Mouse (Mus musculus) forebrain, embryonic 16.5 days (tissue): ENCODE measurements at regions not wholly inside any gene's neighbourhood (a gene's known extent, or its start where the extent isn't known, plus 50 kb on each side); places are given as distances from the start of the nearest gene placed in this dataset.

ENCODE experiments used
- ATAC-seq: fragments of 200-750 bp; cut with Nextera tagmentation; 2 replicates; pipeline ENCODE4 v1.8.0; 2017; ENCODE audit warnings: mild to moderate bottlenecking, moderate library complexity
- H3K27ac ChIP-seq: fragments of 300-500 bp; sonication (generic); 2 replicates; pipeline ENCODE4 v1.5.1; 2014; ENCODE audit warnings: low read length, control low read depth
- H3K27me3 ChIP-seq: fragments of 300-500 bp; sonication (generic); replicated peaks from 2 replicates; pipeline ENCODE4 v1.6.1; 2014; ENCODE audit warnings: low read length; ENCODE audit not compliant: control insufficient read depth, insufficient read depth
- H3K36me3 ChIP-seq: fragments of 300-500 bp; sonication (generic); 2 replicates; pipeline ENCODE4 v1.6.1; 2014; ENCODE audit not compliant: control insufficient read depth, insufficient read depth
- H3K4me1 ChIP-seq: fragments of 300-500 bp; sonication (generic); replicated peaks from 2 replicates; pipeline ENCODE4 v1.6.1; 2014; ENCODE audit warnings: low read length; ENCODE audit not compliant: control insufficient read depth, insufficient read depth
- H3K4me2 ChIP-seq: fragments of 300-500 bp; sonication (generic); 2 replicates; pipeline ENCODE4 v1.6.1; 2014; ENCODE audit warnings: mild to moderate bottlenecking, low read length, control low read depth
- H3K4me3 ChIP-seq: fragments of 300-500 bp; sonication (generic); replicated peaks from 2 replicates; pipeline ENCODE4 v1.5.1; 2014; ENCODE audit warnings: mild to moderate bottlenecking, low read length, control low read depth
- H3K9ac ChIP-seq: fragments of 300-500 bp; sonication (generic); replicated peaks from 2 replicates; pipeline ENCODE4 v1.6.1; 2014; ENCODE audit warnings: low read depth, low read length, control low read depth
- H3K9me3 ChIP-seq: fragments of 300-500 bp; sonication (generic); 2 replicates; pipeline ENCODE4 v1.6.1; 2016; ENCODE audit warnings: low read length; ENCODE audit not compliant: control insufficient read depth
- WGBS: fragments of 180-500 bp; shearing (Covaris S2); extraction: QIAGEN DNeasy Blood & Tissue Kit; methylation state at CpG from one replicate; pipeline ENCODE4 v1.1.7; 2014; 5-methylcytosine and 5-hydroxymethylcytosine counted together

DNA sequence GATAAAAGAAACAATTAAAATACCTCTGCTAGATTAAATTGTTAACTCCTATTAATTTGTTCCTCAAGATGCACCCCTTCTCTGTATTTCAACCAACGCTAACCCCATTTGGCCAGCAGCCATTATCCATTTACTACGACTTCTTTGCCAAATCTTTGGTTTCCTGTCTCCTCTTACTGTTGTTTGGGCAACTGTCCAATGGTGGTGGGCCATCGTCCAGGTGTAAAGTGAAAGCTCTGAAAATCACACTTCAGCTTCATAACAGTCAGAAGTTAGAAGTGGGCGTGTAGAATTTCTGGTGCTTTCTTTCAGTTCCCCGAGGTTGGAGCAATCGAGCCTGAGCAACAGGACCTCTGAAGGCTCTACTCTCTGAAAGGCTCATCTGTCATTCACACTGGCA is 66.8 kb upstream of the Zbtb20 start:
- H3K27ac ChIP-seq, result no peak overlapping the region
- no peaks in the 10 kb centered on the region for H3K36me3 ChIP-seq
- WGBS, result 46% methylated on average over 6 of the region's 6 CpGs
- no peaks in the 10 kb centered on the region for H3K27me3 ChIP-seq
- H3K4me3 ChIP-seq, result no peak overlapping the region
- no peak overlapping the region for H3K9ac ChIP-seq
- no peaks in the 10 kb centered on the region for H3K9me3 ChIP-seq
- no peak for ATAC-seq
- peaks cover 4% of the 10 kb centered on the region; the same call in 1 of the 2 replicates for H3K4me1 ChIP-seq
- no peak overlapping the region for H3K4me2 ChIP-seq

DNA sequence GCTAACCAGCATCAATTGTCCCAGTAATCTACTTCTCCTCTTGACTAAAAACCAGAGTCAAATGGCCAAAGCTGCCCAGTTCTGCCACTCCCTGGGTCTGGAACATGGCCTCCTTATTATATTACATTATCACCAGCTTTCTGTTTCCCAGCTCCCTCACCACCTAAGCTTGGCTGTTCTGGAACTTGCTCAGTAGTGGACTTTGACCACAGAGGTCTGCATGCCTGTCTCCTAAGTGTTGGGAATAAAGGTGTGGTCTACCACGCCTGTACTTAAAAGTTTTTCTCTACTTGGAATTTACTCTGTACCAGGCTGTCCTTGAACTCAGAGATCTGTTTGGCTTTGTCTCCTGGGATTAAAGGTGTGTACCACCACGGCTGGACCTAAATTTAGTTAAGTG is 68.1 kb upstream of the Zbtb20 start:
- H3K4me1 ChIP-seq, result peaks cover 4% of the 10 kb centered on the region; the same call in 1 of the 2 replicates
- H3K4me3 ChIP-seq, result no peak overlapping the region
- H3K27ac ChIP-seq, result no peak overlapping the region
- no peaks in the 10 kb centered on the region for H3K9me3 ChIP-seq
- no peak overlapping the region for H3K4me2 ChIP-seq
- ATAC-seq, result no peak
- WGBS, result 85% methylated on average over 2 of the region's 2 CpGs
- H3K27me3 ChIP-seq, result no peaks in the 10 kb centered on the region
- H3K36me3 ChIP-seq, result no peaks in the 10 kb centered on the region
- H3K9ac ChIP-seq, result no peak overlapping the region

DNA sequence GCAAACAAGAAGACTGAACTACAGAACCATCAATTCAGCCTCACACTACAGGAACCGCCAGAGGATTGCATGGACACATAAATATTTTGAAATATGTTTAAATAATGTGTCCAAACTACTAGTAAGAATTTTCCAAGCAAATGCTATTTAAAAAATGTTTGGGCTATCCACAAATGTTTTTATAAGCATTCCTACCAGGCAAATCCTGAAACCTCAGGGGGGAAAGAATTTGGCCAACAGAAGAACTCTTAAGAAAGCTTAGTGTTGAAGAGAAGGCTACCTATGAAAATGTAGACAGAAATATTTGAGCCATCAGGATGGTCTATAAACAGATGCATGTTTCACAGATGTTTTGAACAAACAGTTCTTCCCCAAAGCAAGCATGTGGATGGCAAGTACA is 72.1 kb upstream of the Zbtb20 start:
- H3K4me2 ChIP-seq, result no peak overlapping the region
- no peak for ATAC-seq
- H3K27ac ChIP-seq, result no peak overlapping the region
- H3K9ac ChIP-seq, result no peak overlapping the region
- no peaks in the 10 kb centered on the region for H3K27me3 ChIP-seq
- no peak overlapping the region for H3K4me3 ChIP-seq
- H3K9me3 ChIP-seq, result no peaks in the 10 kb centered on the region; the same call in 1 of the 2 replicates
- no peaks in the 10 kb centered on the region for H3K4me1 ChIP-seq
- 47% methylated on average over 1 of the region's 1 CpGs for WGBS
- H3K36me3 ChIP-seq, result no peaks in the 10 kb centered on the region

DNA sequence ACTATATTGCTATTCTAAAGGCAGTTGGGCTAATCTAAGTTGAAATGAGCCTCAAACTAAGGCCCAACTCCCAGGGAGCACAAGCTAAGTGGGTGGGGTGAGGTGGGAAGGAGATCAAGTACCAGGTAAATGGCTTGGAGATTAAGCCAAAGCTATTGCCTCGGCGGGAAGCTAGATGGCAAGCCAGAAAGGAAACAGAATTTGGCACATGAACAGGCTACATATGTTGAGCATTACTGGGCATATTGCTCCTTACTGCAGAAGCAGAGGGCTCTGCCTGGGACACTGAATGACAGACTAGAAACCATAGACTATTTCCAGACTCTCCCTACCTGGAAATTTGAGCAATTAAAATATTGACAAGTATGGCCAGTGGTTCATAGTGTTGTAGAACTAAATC is 83.1 kb upstream of the Zbtb20 start:
- Histone ChIP-seq H3K4me2 (no peak overlapping the region), H3K4me3 (no peak overlapping the region), H3K36me3 (no peaks in the 10 kb centered on the region), H3K4me1 (0 out of 2 replicates have a peak, but pooled peaks cover 3% of the 10 kb centered on the region), H3K27ac (no peak overlapping the region), H3K27me3 (no peaks in the 10 kb centered on the region), H3K9me3 (no peaks in the 10 kb centered on the region), H3K9ac (no peak overlapping the region)
- 67% methylated on average over 2 of the region's 2 CpGs for WGBS
- no peak for ATAC-seq

DNA sequence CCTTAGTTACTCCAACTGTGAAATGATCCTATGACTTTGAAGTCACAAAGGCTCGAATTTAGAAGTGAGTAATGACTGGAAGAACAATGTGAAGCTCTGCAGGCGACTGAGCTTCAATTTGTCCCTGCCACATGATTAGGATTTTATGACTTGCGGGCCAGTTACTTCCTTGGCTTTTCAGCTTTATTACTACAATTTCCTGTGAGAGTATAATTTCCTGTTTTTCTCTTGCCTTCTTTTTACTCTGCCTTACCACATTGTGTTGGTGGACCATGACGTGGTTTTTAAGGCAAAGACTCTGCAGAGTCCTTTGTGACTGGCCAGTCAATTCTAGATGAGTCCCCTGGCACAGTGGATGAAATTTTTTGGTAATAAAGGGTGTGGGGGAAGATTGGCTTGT is 91.0 kb upstream of the Zbtb20 start:
- Histone ChIP-seq H3K4me1 (peaks cover 12% of the 10 kb centered on the region), H3K4me2 (no peak overlapping the region), H3K36me3 (no peaks in the 10 kb centered on the region), H3K9me3 (no peaks in the 10 kb centered on the region), H3K27me3 (no peaks in the 10 kb centered on the region), H3K27ac (no peak overlapping the region), H3K9ac (no peak overlapping the region), H3K4me3 (no peak overlapping the region)
- no peak for ATAC-seq
- 36% methylated on average over 4 of the region's 4 CpGs for WGBS

DNA sequence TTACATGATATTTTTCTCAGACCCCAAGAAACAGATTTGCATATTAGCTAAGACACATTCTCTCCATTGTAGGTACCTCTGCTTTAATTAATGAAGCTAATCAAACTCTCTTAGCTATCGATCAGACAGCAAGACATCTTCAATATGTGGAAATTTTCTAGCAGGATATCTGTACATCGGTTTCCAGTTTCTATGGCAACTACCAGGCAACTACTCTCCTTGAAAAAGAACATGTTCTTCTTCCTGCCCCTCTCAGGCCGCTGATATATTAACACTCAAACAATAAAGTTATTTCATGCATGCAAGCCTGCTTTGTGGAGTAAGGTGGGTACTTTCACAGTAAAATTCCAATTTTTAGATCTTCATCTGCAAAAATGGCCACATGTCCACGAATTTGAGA is 91.7 kb upstream of the Zbtb20 start:
- WGBS, result 51% methylated on average over 4 of the region's 4 CpGs
- H3K27ac ChIP-seq, result no peak overlapping the region
- no peak overlapping the region for H3K4me2 ChIP-seq
- no peak overlapping the region for H3K4me3 ChIP-seq
- no peaks in the 10 kb centered on the region for H3K27me3 ChIP-seq
- no peak for ATAC-seq
- no peak overlapping the region for H3K9ac ChIP-seq
- no peaks in the 10 kb centered on the region for H3K9me3 ChIP-seq
- H3K4me1 ChIP-seq, result peaks cover 12% of the 10 kb centered on the region
- H3K36me3 ChIP-seq, result no peaks in the 10 kb centered on the region

DNA sequence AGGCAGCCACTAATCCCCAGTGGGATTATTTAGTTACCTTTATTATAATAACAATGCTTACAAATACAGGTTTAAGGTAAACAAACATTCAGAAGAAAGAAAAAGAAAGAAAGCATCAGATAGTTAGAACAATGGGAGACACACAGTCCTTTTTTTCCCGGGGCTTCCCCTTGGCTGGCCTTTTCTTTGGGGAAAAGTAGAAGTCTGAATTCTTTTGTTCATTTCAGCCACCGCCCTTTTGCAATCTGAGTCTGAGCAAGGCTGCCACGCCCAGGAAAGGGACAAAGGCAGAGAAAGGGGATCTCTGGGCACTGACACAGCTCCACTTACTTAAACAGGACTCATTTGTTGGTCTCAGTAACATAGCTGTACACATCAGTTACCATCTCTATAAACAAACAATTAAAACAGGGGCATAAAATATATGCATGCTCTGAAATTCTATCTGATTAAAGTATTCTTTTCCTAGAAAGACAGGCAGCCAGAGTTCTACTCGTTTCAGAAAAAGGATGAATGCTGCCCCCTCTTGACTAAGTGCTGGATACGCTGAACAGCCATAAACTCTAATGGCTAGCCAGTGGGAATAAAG is 93.5 kb upstream of the Zbtb20 start:
- Histone ChIP-seq H3K9me3 (no peaks in the 10 kb centered on the region), H3K27ac (peak overlapping the region; percentile 75), H3K4me3 (no peak overlapping the region), H3K9ac (peak overlapping the region; percentile 35; the same call in 1 of the 2 replicates), H3K27me3 (no peaks in the 10 kb centered on the region), H3K36me3 (no peaks in the 10 kb centered on the region), H3K4me2 (peak overlapping the region; percentile 23; the same call in 1 of the 2 replicates), H3K4me1 (peaks cover 12% of the 10 kb centered on the region)
- WGBS, result 2% methylated on average over 5 of the region's 5 CpGs
- peak; percentile 91 for ATAC-seq

DNA sequence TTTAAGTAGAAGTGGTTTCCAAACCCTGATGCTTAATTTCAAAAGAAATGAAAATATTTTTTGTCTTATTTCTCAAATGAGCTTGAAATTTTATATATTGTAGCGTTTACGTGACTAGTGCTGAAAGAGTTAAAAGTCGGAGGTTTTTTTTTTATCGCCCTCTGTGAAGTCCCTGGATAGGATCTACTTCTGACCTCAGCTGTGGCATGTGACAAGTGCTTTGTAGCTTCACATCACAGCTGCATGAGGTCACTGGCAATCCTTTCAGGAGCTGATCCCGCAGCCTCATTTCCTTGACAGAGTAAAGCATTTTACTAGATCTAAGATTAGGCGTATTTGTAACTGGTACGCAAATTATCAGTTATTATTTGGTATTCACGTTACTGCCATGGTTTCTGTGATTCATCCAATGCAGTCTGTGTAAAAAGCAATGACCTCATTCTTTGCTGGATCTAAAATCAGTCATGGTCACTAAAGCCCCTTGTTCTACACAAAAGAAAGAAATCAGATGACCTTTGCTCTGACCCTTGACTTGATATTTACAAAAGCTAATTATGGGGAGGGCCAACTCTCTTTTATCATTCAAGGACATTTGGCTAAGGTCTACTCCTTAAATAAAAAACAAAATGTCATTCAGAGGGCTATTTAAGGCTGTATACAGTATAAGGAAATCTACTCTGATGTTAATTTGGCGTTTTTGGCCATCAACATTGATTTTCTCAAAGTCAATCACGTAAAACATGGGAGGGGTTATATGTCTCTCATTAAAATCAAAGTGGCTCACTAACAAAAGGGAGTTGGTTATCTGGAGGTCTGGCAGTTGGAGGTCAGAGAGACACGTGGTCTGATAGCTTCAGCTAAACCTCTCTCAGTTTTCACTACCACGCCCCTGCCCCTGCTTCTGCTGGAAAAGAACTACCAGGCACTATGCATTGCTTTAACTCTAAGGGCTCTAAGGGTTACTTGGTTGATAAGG is 94.3 kb upstream of the Zbtb20 start:
- no peak overlapping the region for H3K4me3 ChIP-seq
- ATAC-seq, result peak; percentile 57
- peak overlapping the region; percentile 75 for H3K27ac ChIP-seq
- no peak overlapping the region for H3K9ac ChIP-seq
- no peaks in the 10 kb centered on the region for H3K27me3 ChIP-seq
- WGBS, result 13% methylated on average over 12 of the region's 12 CpGs
- H3K4me2 ChIP-seq, result peak overlapping the region; percentile 19; the same call in 1 of the 2 replicates
- H3K36me3 ChIP-seq, result no peaks in the 10 kb centered on the region
- H3K4me1 ChIP-seq, result peaks cover 12% of the 10 kb centered on the region
- H3K9me3 ChIP-seq, result no peaks in the 10 kb centered on the region

DNA sequence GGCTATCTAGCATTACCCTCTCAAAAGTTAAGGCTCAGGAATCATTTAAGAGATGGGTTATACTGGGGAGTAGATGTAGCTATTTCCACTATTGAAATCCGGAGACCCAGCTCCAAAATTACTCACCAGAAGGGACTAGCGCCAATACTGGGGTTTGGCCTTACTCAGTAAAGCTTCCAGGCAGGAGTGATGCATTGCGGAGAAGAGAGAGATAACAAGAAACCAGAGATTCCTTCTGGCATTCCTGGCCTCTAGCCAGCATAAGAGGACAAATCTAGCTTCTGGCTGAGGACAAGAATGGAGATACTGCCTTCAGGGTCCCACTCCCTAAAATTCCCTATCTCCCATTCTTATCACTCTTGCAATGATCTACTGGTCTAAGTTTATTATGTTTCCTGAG is 95.7 kb upstream of the Zbtb20 start:
- H3K27ac ChIP-seq, result no peak overlapping the region
- H3K9me3 ChIP-seq, result no peaks in the 10 kb centered on the region
- no peaks in the 10 kb centered on the region for H3K27me3 ChIP-seq
- H3K36me3 ChIP-seq, result no peaks in the 10 kb centered on the region
- peaks cover 12% of the 10 kb centered on the region for H3K4me1 ChIP-seq
- no peak for ATAC-seq
- H3K9ac ChIP-seq, result no peak overlapping the region
- H3K4me3 ChIP-seq, result no peak overlapping the region
- WGBS, result 84% methylated on average over 3 of the region's 3 CpGs
- no peak overlapping the region for H3K4me2 ChIP-seq
